Mouse (Mus musculus) liver, adult 2 months (tissue): ENCODE results near the gene Rgma.

ENCODE experiments used
- CTCF ChIP-seq: fragments of 200-500 bp; IDR thresholded peaks from 2 replicates; pipeline ENCODE4 v1.5.1; 2011; ENCODE audit warnings: low read depth, low read length, control low read depth
- POLR2A ChIP-seq: fragments of 200-500 bp; IDR thresholded peaks from 2 replicates; pipeline ENCODE4 v1.6.1; 2011; ENCODE audit warnings: low read length, control low read depth; ENCODE audit not compliant: insufficient read depth; ENCODE audit errors: extremely low read depth

DNA sequence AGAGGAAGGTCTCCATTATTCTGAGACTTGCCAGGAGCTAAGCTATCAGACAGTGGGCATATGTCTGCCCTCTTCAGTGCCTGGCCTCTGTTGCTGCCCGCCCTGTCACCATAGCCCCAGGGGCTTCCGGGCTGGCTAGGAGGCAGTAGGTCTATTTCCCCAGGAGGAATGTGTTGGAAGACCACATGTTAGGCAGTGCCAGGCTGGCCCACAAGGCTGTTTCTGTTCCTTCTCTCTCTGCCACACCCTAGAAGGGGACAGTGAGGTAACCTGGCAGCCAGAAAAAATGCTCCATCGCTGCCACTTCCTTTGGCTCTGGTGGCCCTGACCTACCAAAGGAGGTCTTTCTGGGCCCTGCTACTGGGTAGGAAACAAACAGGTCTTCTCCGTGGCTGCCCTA is 36.7 kb downstream of the Rgma start:
- no peak for TF ChIP-seq CTCF
- no peak for TF ChIP-seq POLR2A
